Mouse (Mus musculus) heart, adult 10 weeks (tissue): ENCODE data around the gene Fam205a1. TPM values are rescaled to one million over a fixed set of nuclear protein-coding genes. Genes with fewer than 3 reads are reported as not detected.

Experiments
- polyA plus RNA-seq: library from polyadenylated mRNA; stranded (reverse); fragments of 350-450 nt; fragmentation: Illumina TruSeq; extraction: RNeasy Lipid Tissue Mini Kit (QIAGEN cat#74804); gene quantifications from one replicate; pipeline ENCODE4 v1.2.3, GENCODE M21; 2014; ENCODE audit warnings: low read depth, low replicate concordance

Fam205a1 gene
- not detected for polyA plus RNA-seq

GRCm38 (mm10) chr4:42853788-42854187 is at the start of gene Fam205a1:
Gene Fam205a1 (minus strand): TSS chr4:42853888.

DNA sequence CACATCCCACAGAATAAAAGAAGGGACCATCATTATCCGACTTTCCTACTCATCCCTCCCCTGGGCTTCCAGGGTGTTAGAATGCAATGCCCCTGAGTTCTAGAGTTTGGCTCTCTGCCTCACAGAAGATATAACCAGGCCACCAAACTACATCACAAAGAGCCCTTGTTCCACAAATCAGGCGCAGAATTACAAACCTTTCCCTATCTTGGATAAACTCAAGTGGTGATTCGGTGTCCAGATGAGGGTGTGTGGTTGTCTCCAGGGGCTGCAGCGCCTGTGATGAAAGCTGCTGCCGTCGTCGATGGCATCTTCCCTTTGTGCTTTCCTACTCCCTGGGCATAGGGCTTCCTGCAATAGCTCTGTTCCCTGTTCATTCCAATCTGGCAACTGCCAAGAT is 20.4 kb upstream of the Fam205a1 start, which contains the start of gene Fam205c:
Gene Fam205c (minus strand): TSS at position 101 of the 400 bp plus-strand sequence.

DNA sequence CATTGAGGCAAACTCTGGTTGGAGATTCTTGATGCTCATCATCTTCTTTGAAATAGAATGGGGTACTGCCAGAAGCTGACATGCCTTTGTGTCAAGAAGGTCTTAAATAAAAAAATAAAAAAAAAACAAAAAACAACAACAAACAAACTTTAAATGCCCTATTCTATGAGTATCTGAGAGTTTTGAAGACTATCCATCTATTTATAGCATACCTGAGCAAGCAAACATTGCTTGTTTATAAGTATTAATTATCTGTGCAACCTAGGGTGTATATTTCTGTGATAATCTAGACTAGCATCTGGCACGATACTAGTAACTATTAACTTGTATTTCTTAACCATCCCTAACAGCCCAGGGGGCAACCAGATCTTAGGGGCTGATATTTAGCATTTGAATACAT is 3.0 kb upstream of the Fam205a1 start, which contains the start of gene Gm12394:
Gene Gm12394 (minus strand): TSS at position 101 of the 400 bp plus-strand sequence.

Other genes with a start within 250 kb of the Fam205a1 start
- not detected for gene Gm10591, start 241.7 kb downstream of the Fam205a1 start, polyA plus RNA-seq
- gene Gm2564, start 224.2 kb downstream of the Fam205a1 start, polyA plus RNA-seq, result 5.7 TPM
- not detected for gene Ccl27b, start 198.6 kb downstream of the Fam205a1 start, polyA plus RNA-seq
- gene Il11ra2, start 192.0 kb downstream of the Fam205a1 start, polyA plus RNA-seq, result not detected
- not detected for gene 4930578G10Rik, start 118.3 kb downstream of the Fam205a1 start, polyA plus RNA-seq
- 4.0 TPM for gene Ccl19, start 97.3 kb downstream of the Fam205a1 start, polyA plus RNA-seq
- 53.5 TPM for gene Ccl21a, start 79.9 kb downstream of the Fam205a1 start, polyA plus RNA-seq
- gene Gm12394, start 2.9 kb upstream of the Fam205a1 start, polyA plus RNA-seq, result 0.21 TPM
- 0.81 TPM for gene Fam205c, start 20.3 kb upstream of the Fam205a1 start, polyA plus RNA-seq
- 1.8 TPM for gene Phf24, start 62.8 kb upstream of the Fam205a1 start, polyA plus RNA-seq
- gene Dnajb5, start 95.9 kb upstream of the Fam205a1 start, polyA plus RNA-seq, result 87.1 TPM
- gene 1700022I11Rik, start 115.7 kb upstream of the Fam205a1 start, polyA plus RNA-seq, result not detected
- gene Vcp, start 146.6 kb upstream of the Fam205a1 start, polyA plus RNA-seq, result 315 TPM
- gene Fancg, start 156.6 kb upstream of the Fam205a1 start, polyA plus RNA-seq, result 2.6 TPM
- 16.0 TPM for gene Pigo, start 171.9 kb upstream of the Fam205a1 start, polyA plus RNA-seq
- gene Stoml2, start 177.8 kb upstream of the Fam205a1 start, polyA plus RNA-seq, result 111 TPM
- 28.0 TPM for gene Fam214b, start 192.3 kb upstream of the Fam205a1 start, polyA plus RNA-seq
- gene Unc13b, start 205.1 kb upstream of the Fam205a1 start, polyA plus RNA-seq, result 14.5 TPM